Mouse (Mus musculus) erythroblast, embryonic 14.5 days (primary cell): Measurements from ENCODE around the gene Qars. TPM values are rescaled to one million over a fixed set of nuclear protein-coding genes. Genes with fewer than 3 reads are reported as not detected.

Source experiments
- H3K27me3 ChIP-seq: 2 replicates; pipeline ENCODE4 v1.6.1; 2012; ENCODE audit warnings: inconsistent platforms; ENCODE audit not compliant: control insufficient read depth
- H3K36me3 ChIP-seq: 2 replicates; pipeline ENCODE4 v1.6.1; 2012; ENCODE audit warnings: mild to moderate bottlenecking, inconsistent platforms; ENCODE audit not compliant: control insufficient read depth
- H3K4me1 ChIP-seq: 2 replicates; pipeline ENCODE4 v1.6.1; 2012; ENCODE audit warnings: inconsistent platforms; ENCODE audit not compliant: control insufficient read depth
- H3K4me3 ChIP-seq: replicated peaks from 2 replicates; pipeline ENCODE3; 2012; ENCODE audit warnings: moderate library complexity, mild to moderate bottlenecking, inconsistent platforms
- H3K9me3 ChIP-seq: 2 replicates; pipeline ENCODE4 v1.6.1; 2012; ENCODE audit warnings: low read length, inconsistent platforms, mixed read lengths; ENCODE audit not compliant: control insufficient read depth
- GATA1 ChIP-seq: IDR thresholded peaks from 2 replicates; pipeline ENCODE4 v1.6.1; 2012; ENCODE audit warnings: low read length, inconsistent platforms, mixed read lengths
- TAL1 ChIP-seq: IDR thresholded peaks from 3 replicates; pipeline ENCODE4 v1.6.1; 2012; ENCODE audit warnings: low read length, inconsistent platforms, mixed read lengths
- polyA plus RNA-seq: library from polyadenylated mRNA; stranded (reverse); fragments of >175 nt; gene quantifications from 2 replicates; pipeline ENCODE4 v1.2.3, GENCODE M21; 2012

The Qars gene
- polyA plus RNA-seq, 1 experiment: 5.9 TPM

GRCm38 (mm10) chr9:108491286-108491580, 16.3 kb upstream of the Qars start:
- TF ChIP-seq GATA1 (no peak), TAL1 (no peak)
- peaks cover 27% of the 10 kb centered on the region for H3K4me1 ChIP-seq
- H3K9me3 ChIP-seq: no peaks in the 10 kb centered on the region
- H3K4me3 ChIP-seq: peak overlapping the region; percentile 90
- peaks cover 57% of the 10 kb centered on the region for H3K36me3 ChIP-seq
- H3K27me3 ChIP-seq: no peaks in the 10 kb centered on the region

DNA sequence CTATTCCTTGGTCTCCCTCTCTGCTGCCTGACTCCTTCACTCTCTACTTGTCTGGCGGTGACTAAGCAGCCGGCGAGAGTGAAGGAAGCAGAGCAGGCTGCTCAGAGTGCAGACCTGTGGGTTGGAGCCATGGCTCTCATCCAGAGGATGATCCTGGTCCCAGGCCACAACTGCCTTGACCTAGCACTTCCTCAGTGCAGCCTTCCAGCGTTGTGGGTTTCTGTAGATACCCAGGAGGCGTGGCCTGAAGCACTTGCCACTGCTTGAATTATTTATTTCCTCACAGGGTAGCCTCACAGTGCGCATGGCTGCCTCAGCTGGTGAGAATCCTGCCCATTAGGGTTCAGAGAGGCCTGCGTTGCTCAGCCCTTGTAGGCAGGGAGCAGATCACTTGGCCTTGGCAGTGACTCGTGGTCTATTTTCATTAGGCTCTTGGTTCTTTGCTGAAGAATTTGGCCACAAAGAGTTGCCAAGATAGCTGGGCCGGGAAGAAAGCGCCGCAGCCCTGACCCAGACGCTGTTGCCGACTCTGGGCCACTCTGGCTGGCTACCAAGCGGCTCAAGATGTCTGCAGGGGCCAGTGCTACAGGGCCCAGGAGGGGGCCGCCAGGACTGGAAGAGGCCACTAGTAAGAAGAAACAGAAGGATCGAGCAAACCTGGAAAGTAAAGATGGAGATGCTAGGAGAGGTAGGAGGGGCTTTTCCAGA, 15.3 kb upstream of the Qars start:
- H3K36me3 ChIP-seq: peaks cover 63% of the 10 kb centered on the region
- no peaks in the 10 kb centered on the region for H3K9me3 ChIP-seq
- H3K4me3 ChIP-seq: peak overlapping the region; percentile 90
- H3K27me3 ChIP-seq: no peaks in the 10 kb centered on the region
- TF ChIP-seq TAL1 (no peak), GATA1 (no peak)
- peaks cover 27% of the 10 kb centered on the region for H3K4me1 ChIP-seq

GRCm38 (mm10) chr9:108493246-108493645, 14.3 kb upstream of the Qars start:
- Histone ChIP-seq H3K36me3 (peaks cover 70% of the 10 kb centered on the region), H3K27me3 (no peaks in the 10 kb centered on the region), H3K4me1 (peaks cover 27% of the 10 kb centered on the region), H3K4me3 (no peak overlapping the region), H3K9me3 (no peaks in the 10 kb centered on the region)
- no peak for TF ChIP-seq GATA1

DNA sequence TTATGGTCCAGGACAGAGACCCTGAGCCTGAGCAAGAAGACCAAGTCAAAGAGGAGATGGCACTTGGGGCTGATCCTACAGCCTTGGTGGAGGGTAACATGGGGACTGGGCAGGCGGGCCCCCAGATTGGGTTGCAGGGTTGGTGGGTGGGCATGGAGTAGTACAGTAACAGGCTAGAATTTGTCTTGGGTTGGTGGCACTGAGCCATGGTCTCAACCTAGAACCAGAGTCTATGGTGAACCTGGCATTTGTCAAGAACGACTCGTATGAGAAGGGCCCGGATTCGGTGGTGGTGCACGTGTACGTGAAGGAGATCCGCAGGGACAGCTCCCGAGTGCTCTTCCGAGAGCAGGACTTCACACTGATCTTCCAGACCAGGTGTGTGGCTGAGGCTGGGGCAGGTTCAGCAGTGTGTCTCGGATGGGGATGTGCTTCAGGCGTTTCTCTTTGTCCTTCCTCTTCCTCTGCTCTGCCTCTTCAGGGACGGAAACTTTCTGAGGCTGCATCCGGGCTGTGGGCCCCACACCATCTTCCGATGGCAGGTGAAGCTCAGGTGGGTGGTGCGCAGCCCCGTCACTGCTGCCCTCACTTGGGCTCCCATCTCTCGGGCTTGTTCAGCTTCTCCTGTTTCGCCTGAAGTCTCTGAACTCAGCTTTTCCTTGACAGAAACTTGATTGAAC, 13.2 kb upstream of the Qars start:
- Histone ChIP-seq H3K27me3 (no peaks in the 10 kb centered on the region), H3K9me3 (no peaks in the 10 kb centered on the region), H3K36me3 (peaks cover 75% of the 10 kb centered on the region), H3K4me1 (peaks cover 27% of the 10 kb centered on the region), H3K4me3 (no peak overlapping the region)
- TF ChIP-seq TAL1 (no peak), GATA1 (no peak)

- Histone ChIP-seq H3K4me3 (no peak overlapping the region), H3K9me3 (no peaks in the 10 kb centered on the region), H3K27me3 (no peaks in the 10 kb centered on the region), H3K36me3 (peaks cover 82% of the 10 kb centered on the region), H3K4me1 (peaks cover 25% of the 10 kb centered on the region)
- no peak for TF ChIP-seq TAL1
- no peak for TF ChIP-seq GATA1
Observed at GRCm38 (mm10) chr9:108494905-108495304, 12.6 kb upstream of the Qars start.

GRCm38 (mm10) chr9:108499231-108499630, 8.3 kb upstream of the Qars start:
- Histone ChIP-seq H3K27me3 (no peaks in the 10 kb centered on the region), H3K9me3 (no peaks in the 10 kb centered on the region), H3K4me1 (no peaks in the 10 kb centered on the region), H3K36me3 (peaks cover 95% of the 10 kb centered on the region), H3K4me3 (no peak overlapping the region)
- TF ChIP-seq GATA1 (no peak), TAL1 (no peak)

DNA sequence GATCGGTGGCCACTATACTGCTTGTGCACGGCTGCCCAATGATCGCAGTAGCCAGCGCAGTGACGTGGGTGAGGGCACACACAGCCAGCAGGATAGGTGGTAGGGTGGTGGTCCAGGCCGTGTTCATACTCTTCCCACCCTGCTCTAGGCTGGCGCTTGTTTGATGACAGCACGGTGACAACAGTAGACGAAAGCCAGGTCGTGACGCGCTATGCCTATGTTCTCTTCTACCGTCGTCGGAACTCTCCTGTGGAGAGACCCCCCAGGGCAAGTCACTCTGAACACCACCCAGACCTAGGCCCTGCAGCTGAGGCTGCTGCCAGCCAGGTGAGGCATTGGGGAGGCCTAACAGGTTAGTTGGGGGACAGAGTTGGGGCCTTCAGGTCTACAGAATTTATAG, 7.6 kb upstream of the Qars start:
- Histone ChIP-seq H3K4me3 (no peak overlapping the region), H3K4me1 (no peaks in the 10 kb centered on the region), H3K36me3 (peaks cover 88% of the 10 kb centered on the region), H3K27me3 (no peaks in the 10 kb centered on the region), H3K9me3 (no peaks in the 10 kb centered on the region)
- TF ChIP-seq GATA1: no peak
- no peak for TF ChIP-seq TAL1

GRCm38 (mm10) chr9:108506901-108507300, 605 bp upstream of the Qars start:
- Histone ChIP-seq H3K4me1 (peaks cover 27% of the 10 kb centered on the region), H3K36me3 (peaks cover 48% of the 10 kb centered on the region), H3K9me3 (no peaks in the 10 kb centered on the region), H3K27me3 (no peaks in the 10 kb centered on the region), H3K4me3 (peak overlapping the region; percentile 78)
- TF ChIP-seq GATA1: no peak
- TF ChIP-seq TAL1: no peak

GRCm38 (mm10) chr9:108508776-108509175, 1.3 kb downstream of the Qars start:
- Histone ChIP-seq H3K4me1 (peaks cover 36% of the 10 kb centered on the region), H3K9me3 (no peaks in the 10 kb centered on the region), H3K4me3 (peak overlapping the region; percentile 78), H3K36me3 (peaks cover 49% of the 10 kb centered on the region), H3K27me3 (no peaks in the 10 kb centered on the region)
- no peak for TF ChIP-seq GATA1
- TF ChIP-seq TAL1: no peak
